Mouse (Mus musculus) neutrophil, adult 59 days (primary cell): ENCODE results near the gene Ess2. TPM values are rescaled to one million over a fixed set of nuclear protein-coding genes. Genes with fewer than 3 reads are reported as not detected.

ENCODE experiments used
- total RNA-seq, 2 experiments: library from RNA; stranded (reverse); gene quantifications; 1 replicate in 1 of 2; 2 replicates in 1 of 2; pipeline ENCODE4 v1.2.4; 2023

Ess2 gene
- 10 to 100 TPM; 27.8 to 32.6 TPM for total RNA-seq

DNA sequence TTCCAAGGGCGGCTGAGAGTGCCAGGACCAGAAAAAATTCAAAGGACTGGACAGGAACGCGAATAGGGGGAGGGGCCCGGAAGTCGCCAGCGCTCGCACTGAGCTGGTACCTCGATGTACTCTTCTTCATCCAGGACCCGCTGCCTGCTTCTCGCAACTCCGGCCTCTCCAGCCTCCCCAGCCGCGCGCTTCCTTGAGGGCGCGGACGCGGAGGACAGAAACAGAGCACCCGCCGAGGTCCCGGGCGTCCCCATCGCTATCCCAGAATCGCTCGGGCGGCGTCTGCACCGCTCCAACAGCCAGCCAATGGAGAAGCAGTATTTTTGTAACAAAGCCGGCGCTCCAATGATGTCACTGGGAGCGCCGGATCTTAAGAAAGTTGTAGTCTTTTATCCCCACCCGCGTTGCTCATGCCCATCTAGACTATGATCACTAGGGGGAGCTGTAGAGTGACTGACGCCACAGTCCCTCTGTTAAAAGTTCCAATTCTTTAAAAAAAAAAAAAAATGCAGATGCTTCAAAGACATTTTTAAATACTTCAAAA, at the start of gene Ess2:
TSS of gene Ess2 (minus strand) at position 297 of the 544 bp plus-strand sequence.

DNA sequence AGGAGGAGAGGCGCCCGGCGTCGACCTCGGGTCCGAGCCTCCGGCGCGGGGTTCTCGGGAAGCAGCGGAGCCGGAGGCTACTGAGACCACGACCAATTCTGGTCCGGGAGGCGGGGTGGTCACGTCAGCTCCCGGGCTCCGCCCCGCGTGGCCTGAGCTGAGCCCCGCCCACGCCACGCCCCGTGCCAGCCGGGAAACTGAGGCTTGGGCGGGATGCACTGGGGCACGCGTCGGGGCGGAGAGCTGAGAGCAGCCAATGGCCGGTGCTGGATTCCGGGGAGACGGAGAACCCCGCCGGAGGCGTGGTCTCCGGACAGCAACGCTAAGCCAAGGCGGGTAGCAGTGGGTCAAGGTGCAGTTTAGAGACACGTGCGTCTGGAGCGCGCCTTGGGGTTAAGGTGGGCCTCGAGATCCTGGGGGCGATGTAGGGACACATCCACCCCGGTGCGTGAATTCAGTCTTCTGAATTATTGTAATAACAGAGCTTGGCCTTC, 17.0 kb upstream of the Ess2 start, which contains the start of gene Slc25a1:
TSS of gene Slc25a1 (minus strand) at position 133 of the 494 bp plus-strand sequence.

DNA sequence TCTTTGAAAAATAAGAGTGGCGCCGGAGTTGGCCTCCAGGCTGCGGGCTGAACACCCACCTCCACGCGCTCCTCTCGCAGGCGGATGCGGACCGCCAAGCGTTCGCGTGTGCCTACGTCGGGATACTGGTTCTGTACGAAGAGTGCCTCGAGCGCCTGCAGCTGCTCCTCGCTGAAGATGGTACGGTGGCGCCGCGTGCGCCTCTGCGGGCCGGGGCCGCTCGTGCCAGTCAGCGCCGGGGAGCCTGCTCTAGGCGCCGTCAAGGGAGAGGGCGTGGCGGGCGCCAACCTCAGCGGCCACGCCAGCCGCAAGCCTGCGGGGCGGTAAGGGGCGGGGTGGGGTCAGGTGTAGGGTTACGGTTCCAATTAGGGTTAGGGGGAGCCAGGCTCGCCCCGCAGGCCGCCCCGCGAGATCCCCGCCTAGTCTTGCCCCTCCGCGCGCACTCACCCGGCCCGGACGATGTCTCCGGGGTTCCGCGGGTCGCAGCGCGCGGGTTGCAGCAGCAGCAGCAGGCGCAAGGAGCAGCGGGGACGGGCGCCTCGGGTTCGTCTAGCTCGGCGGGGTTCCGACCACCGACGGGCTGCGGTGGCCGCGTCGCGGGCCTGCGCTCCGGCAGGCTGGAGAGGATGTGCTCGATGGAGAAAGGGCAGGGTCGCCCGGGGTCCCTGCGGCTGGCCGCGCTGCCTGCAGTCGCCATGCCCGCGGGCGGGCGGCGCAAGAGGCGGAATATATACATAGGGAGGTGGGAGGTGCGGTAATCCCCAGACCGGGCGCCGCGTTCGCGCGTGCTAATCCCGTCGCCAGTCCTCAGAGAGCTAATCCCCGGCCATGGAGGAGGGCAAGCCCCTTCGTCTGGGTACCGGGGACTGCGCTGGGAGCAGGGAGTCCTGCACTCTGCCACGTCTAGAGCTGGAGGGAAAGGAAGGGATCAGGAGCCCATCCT, 3.4 kb upstream of the Ess2 start, which contains the start of gene Gsc2:
TSS of gene Gsc2 (minus strand) at position 753 of the 943 bp plus-strand sequence.

DNA sequence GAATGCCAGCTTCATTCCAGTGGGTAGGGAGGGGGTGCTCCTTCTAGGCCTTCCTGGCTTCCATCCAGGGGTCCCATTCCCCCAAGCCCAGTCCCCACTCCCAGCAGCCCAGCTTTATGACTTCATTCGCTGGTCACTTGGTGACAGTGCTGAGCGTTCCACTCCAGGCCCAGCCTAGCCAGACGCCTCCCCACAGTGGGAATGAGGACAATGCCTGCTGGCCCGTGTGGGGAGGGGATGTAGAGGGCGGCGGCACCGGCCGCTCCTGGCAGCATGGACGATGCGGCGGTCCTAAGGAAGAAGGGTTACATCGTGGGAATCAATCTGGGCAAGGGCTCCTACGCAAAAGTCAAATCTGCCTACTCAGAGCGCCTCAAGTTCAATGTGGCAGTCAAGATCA, 12.7 kb downstream of the Ess2 start, which contains the start of the genes Dgcr2 and Tssk2:
TSS of gene Dgcr2 (minus strand) at position 101 of the 400 bp plus-strand sequence.
TSS of gene Tssk2 (plus strand) at position 176 of the 400 bp plus-strand sequence.

DNA sequence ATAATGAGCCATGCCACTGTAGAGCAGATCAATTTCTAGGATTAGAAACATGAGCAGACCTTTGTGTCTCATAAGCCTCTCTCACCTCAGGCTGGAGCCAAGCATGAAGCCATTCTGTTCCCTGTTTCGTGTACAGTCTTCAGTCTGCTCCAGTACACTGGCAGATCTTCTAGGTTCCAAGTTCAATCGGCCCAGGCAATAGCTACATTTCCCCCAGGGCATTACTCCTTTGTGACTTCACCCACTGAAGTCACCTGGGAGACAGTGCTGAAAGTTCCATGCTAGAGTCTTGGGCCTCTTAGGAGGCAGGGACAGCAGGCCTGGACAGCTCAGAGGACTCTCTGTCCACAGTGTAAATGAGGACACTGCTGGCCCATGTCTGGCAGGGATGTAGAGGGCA, 17.2 kb downstream of the Ess2 start, which contains the start of gene Tssk1:
TSS of gene Tssk1 (plus strand) at position 301 of the 400 bp plus-strand sequence.

DNA sequence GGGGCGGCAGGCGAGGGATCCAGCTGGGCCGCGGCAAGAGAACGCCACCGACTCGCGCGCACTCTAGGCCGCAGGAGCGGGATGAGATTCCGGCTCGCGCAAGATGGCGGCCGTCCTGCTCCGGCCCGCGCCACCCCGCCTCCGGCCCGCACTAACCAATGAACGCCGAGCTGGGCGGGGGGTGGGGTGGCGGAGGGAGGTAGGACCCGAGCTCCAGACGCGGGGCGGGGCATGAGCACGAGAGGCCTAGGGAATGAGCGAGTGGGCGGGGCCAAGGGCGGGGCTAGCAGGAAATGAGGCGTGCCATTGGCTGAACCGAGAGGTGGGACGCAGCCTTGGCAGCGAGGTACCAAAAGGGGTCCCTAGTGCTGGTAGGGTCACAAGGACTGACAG, 19.6 kb downstream of the Ess2 start, which contains the start of gene Gm20518:
TSS of gene Gm20518 (minus strand) at position 105 of the 393 bp plus-strand sequence.

Other genes starting within 250 kb of the Ess2 start
- gene Med15, start 178.5 kb downstream of the Ess2 start, total RNA-seq, result 10 to 100 TPM; 84.2 TPM
- gene Klhl22, start 151.7 kb downstream of the Ess2 start, total RNA-seq, result 10 to 100 TPM in 1 of 2 experiments, 1 to 10 TPM in 1; 9.5 to 13.6 TPM
- gene Scarf2, start 114.1 kb downstream of the Ess2 start, total RNA-seq, result not detected
- not detected for gene B830017H08Rik, start 78.2 kb downstream of the Ess2 start, total RNA-seq
- gene Car15, start 73.0 kb downstream of the Ess2 start, total RNA-seq, result 1 to 10 TPM; 3.5 to 3.9 TPM
- under 1 TPM; 0.35 to 0.76 TPM for gene Gm20518, start 19.7 kb downstream of the Ess2 start, total RNA-seq
- gene Tssk1, start 17.1 kb downstream of the Ess2 start, total RNA-seq, result not detected
- gene Dgcr2, start 12.8 kb downstream of the Ess2 start, total RNA-seq, result 10 to 100 TPM; 37.2 to 42.9 TPM
- not detected for gene Tssk2, start 12.7 kb downstream of the Ess2 start, total RNA-seq
- not detected for gene Gsc2, start 3.7 kb upstream of the Ess2 start, total RNA-seq
- gene Slc25a1, start 16.9 kb upstream of the Ess2 start, total RNA-seq, result 10 to 100 TPM; 16.3 to 17.2 TPM
- 1 to 10 TPM in 1 of 2 experiments, under 1 TPM in 1; 0.56 to 2.1 TPM for gene Vpreb2, start 69.1 kb upstream of the Ess2 start, total RNA-seq
- 1 to 10 TPM; 6.8 to 7.7 TPM for gene Dgcr6, start 141.5 kb upstream of the Ess2 start, total RNA-seq
- gene Prodh, start 178.9 kb upstream of the Ess2 start, total RNA-seq, result 1 to 10 TPM; 8.5 to 9.8 TPM
- under 1 TPM; 0.20 to 0.42 TPM for gene Rtn4r, start 216.3 kb upstream of the Ess2 start, total RNA-seq